Mouse (Mus musculus) thymus, adult 2 months (tissue): ENCODE data around the gene Lrrc45. TPM values are rescaled to one million over a fixed set of nuclear protein-coding genes. Genes with fewer than 3 reads are reported as not detected.

ENCODE experiments used
- DNase-seq: peaks from one replicate; pipeline ENCODE4 v3.0.0; 2021
- H3K27ac ChIP-seq: fragments of 200-500 bp; 2 replicates; pipeline ENCODE4 v1.5.1; 2012; ENCODE audit warnings: low read length, control low read depth; ENCODE audit not compliant: control insufficient read depth, insufficient read depth
- H3K27me3 ChIP-seq: fragments of 200-500 bp; 2 replicates; pipeline ENCODE4 v1.6.1; 2012; ENCODE audit warnings: mild to moderate bottlenecking, low read length, moderate library complexity, mixed read lengths; ENCODE audit not compliant: control insufficient read depth, insufficient read depth
- H3K36me3 ChIP-seq: fragments of 200-500 bp; 2 replicates; pipeline ENCODE4 v1.6.1; 2012; ENCODE audit warnings: mild to moderate bottlenecking, low read length, moderate library complexity; ENCODE audit not compliant: control insufficient read depth, insufficient read depth
- H3K4me1 ChIP-seq: fragments of 200-500 bp; replicated peaks from 2 replicates; pipeline ENCODE4 v1.6.1; 2012; ENCODE audit warnings: low read length; ENCODE audit not compliant: control insufficient read depth, insufficient read depth
- H3K4me3 ChIP-seq: fragments of 200-500 bp; 2 replicates; pipeline ENCODE4 v1.5.1; 2012; ENCODE audit warnings: mild to moderate bottlenecking, low read length, control low read depth, moderate library complexity; ENCODE audit not compliant: control insufficient read depth, insufficient read depth
- CTCF ChIP-seq: fragments of 200-500 bp; IDR thresholded peaks from 2 replicates; pipeline ENCODE4 v1.5.1; 2012; ENCODE audit warnings: mild to moderate bottlenecking, control low read depth, low read length, moderate library complexity, borderline replicate concordance; ENCODE audit not compliant: control insufficient read depth, poor library complexity, insufficient read depth; ENCODE audit errors: extremely low read depth
- POLR2A ChIP-seq: fragments of 200-500 bp; IDR thresholded peaks from 2 replicates; pipeline ENCODE4 v1.6.1; 2012; ENCODE audit warnings: mild to moderate bottlenecking, low read length, control low read depth, moderate library complexity; ENCODE audit not compliant: control insufficient read depth, poor library complexity, insufficient read depth; ENCODE audit errors: extremely low read depth
- WGBS: fragments of 180-500 bp; shearing (Covaris S2); methylation state at CpG from one replicate; pipeline ENCODE4 v1.1.7; 2018; 5-methylcytosine and 5-hydroxymethylcytosine counted together
- polyA plus RNA-seq: library from polyadenylated mRNA; depleted of rRNA; stranded (reverse); fragments of >200 nt; gene quantifications from 2 replicates; pipeline ENCODE4 v1.2.3, GENCODE M21; 2012

Gene Lrrc45
- polyA plus RNA-seq, 1 experiment: 77.3 TPM

DNA sequence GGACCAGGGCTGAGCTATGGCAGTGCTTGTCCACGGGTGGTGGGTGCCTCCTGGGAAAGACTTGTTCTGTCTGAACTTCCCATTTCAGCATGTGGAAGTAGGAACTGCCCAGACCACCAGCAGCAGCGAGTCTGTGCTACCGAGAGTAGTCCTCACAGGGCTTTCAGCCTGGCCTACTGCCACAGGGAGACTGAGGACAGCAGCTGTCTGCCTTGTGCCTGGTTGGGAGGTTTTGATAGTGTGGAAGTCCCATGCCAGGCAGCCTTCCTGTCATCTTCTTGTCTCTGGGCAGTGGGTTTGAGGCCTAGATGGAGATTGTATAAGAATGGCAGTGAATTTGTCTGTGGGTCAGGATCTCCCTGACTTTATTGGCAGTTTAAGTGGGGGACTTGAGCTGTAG, 24.4 kb upstream of the Lrrc45 start:
- Histone ChIP-seq H3K4me1 (no peaks in the 10 kb centered on the region), H3K4me3 (no peak overlapping the region), H3K36me3 (peaks cover 6% of the 10 kb centered on the region), H3K27ac (no peak overlapping the region), H3K27me3 (no peaks in the 10 kb centered on the region)
- TF ChIP-seq POLR2A: no peak
- no peak for TF ChIP-seq CTCF
- WGBS: 76% methylated on average over 3 of the region's 3 CpGs
- no peak for DNase-seq

DNA sequence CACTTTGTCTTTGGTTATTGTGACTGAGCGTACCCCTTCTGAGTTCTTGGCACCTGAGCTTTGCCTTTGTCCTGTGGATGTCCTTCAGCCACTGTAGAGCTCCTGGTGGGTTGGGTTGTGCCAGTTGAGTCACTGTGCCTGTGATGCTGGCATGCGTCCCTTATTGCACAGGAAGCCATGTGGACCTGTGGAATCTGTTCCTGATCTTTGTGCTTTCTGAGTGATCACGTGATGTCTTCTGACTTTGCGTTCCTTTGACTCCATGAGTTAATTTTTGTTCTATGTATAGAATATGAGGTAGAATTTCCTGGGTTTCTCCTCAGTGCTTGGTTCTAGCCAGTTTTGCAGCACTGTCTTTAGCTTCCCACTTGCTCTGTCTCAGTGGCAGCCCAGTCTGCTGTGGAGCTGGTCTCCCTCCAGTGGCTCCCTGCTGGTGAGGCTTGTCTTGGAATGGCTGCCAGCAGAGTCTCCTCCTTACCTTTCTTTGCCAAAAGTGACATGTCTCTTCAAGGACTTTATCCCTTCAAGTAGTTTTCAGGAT, 21.2 kb upstream of the Lrrc45 start:
- 90% methylated on average over 4 of the region's 4 CpGs for WGBS
- no peak overlapping the region for H3K27ac ChIP-seq
- TF ChIP-seq CTCF (no peak), POLR2A (no peak)
- H3K4me1 ChIP-seq: no peaks in the 10 kb centered on the region
- no peak overlapping the region for H3K4me3 ChIP-seq
- H3K27me3 ChIP-seq: no peaks in the 10 kb centered on the region
- no peak for DNase-seq
- H3K36me3 ChIP-seq: peaks cover 6% of the 10 kb centered on the region; the same call in 1 of the 2 replicates

DNA sequence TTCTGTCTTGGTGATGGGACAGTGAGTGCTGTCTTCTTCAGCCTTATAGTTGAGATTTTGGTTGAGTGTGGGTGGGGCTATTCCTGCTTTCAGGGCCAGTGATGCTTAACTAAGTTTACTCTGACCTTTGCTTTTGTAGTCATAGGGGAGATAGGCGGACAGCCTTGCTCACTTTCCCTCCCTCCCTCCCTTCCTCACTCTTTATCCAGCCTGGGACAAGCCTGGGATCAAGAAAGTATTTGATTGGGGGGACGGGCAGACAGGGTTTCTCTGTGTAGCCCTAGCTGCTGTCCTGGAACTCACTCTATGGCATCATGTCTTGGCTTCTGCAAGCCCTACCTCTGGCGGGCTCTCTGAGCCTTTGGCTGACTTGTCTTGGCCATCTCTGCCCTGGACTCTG, 20.3 kb upstream of the Lrrc45 start:
- 98% methylated on average over 3 of the region's 3 CpGs for WGBS
- H3K27ac ChIP-seq: no peak overlapping the region
- DNase-seq: no peak
- no peaks in the 10 kb centered on the region for H3K4me1 ChIP-seq
- no peak for TF ChIP-seq CTCF
- TF ChIP-seq POLR2A: no peak
- H3K36me3 ChIP-seq: peaks cover 6% of the 10 kb centered on the region; the same call in 1 of the 2 replicates
- H3K4me3 ChIP-seq: no peak overlapping the region
- H3K27me3 ChIP-seq: no peaks in the 10 kb centered on the region

DNA sequence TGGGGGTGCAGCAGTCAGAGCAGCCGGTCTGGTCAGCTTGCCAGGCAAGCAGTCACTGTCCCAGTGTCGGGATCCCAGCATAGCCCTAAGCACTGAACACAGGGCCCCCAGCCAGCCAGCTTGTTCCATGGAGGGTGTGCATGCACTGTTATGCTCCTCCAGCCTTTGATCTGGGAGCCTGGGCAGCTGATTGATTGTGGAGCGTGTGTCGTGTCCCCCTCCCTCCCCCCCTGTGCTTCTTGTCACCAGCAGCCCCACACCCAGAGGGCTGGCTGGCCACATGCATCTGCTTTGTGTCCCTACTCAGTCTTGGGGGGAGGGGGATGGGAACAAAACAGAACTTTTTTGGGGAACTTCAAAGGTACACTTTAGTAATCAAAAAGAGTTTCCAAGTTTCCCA, 18.5 kb upstream of the Lrrc45 start:
- DNase-seq: no peak
- TF ChIP-seq POLR2A (no peak), CTCF (no peak)
- Histone ChIP-seq H3K36me3 (no peaks in the 10 kb centered on the region), H3K27me3 (no peaks in the 10 kb centered on the region), H3K4me1 (no peaks in the 10 kb centered on the region), H3K4me3 (no peak overlapping the region), H3K27ac (no peak overlapping the region)
- WGBS: 97% methylated on average over 4 of the region's 4 CpGs

DNA sequence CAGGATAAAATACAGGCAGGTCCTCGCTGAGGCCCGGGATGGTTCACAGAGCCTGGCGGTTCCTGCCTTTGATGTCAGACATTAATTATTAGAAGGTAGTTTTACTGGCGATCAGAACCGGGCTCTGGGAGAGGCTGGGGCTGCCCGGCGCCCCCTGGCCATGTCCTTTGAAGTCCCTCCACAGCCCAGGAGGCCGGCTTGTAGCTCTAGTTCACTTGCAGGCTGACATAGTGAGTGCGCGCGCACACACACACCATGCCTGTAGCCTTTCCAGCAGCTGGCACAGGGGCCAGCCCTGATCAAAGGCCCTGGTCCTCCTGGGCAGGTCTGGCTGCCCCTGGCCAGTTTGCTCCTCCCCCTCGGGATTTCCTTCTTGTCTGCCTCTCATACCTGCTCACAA, 18.1 kb upstream of the Lrrc45 start:
- TF ChIP-seq CTCF: no peak
- no peak for TF ChIP-seq POLR2A
- WGBS: 98% methylated on average over 12 of the region's 12 CpGs
- no peak for DNase-seq
- no peaks in the 10 kb centered on the region for H3K27me3 ChIP-seq
- no peaks in the 10 kb centered on the region for H3K36me3 ChIP-seq
- no peaks in the 10 kb centered on the region for H3K4me1 ChIP-seq
- no peak overlapping the region for H3K27ac ChIP-seq
- H3K4me3 ChIP-seq: no peak overlapping the region

DNA sequence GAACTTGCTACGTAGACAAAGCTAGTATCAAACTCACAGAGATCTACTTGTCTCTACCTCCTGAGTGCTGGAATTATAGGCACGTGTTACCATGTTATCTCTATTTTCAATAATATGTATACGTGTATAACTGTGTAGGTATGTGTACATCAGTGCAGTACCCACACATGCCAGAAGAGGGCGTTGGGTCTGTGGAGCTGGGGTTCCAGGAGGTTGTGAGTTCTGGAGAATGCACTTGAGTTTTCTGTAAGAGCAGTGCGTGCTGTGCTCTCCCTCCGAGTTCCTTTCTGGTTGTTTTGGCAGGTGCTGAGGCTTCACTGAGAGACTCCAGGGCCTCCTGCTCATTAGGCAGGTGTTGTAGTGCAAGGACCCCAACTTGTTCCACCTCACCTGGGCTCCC, 17.2 kb upstream of the Lrrc45 start:
- DNase-seq: no peak
- no peaks in the 10 kb centered on the region for H3K27me3 ChIP-seq
- H3K27ac ChIP-seq: no peak overlapping the region
- no peaks in the 10 kb centered on the region for H3K4me1 ChIP-seq
- peaks cover 5% of the 10 kb centered on the region for H3K36me3 ChIP-seq
- 97% methylated on average over 6 of the region's 6 CpGs for WGBS
- TF ChIP-seq CTCF (no peak), POLR2A (no peak)
- no peak overlapping the region for H3K4me3 ChIP-seq

DNA sequence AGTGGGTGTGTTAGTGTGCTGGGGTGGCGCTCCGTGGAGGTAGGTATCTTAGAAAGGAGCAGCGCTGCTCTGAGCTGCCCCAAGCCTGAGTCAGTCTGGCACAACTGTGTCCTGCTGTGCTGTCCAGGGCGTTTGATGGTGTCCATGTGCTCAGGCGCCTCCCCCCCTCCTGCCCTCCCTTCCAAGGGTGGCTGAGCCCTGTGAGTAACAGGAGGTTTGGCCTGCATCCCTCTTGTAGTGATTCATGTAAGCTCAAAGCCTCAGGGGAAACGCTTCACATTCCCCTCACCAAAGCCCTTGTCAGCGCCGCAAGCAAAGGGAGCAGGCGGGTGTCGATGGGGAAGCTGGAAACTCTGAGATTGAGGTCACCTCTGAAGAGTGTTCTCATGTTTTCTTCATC, 16.0 kb upstream of the Lrrc45 start:
- Histone ChIP-seq H3K27me3 (no peaks in the 10 kb centered on the region), H3K4me3 (no peak overlapping the region), H3K27ac (no peak overlapping the region), H3K4me1 (no peaks in the 10 kb centered on the region), H3K36me3 (peaks cover 7% of the 10 kb centered on the region)
- TF ChIP-seq CTCF (no peak), POLR2A (no peak)
- no peak for DNase-seq
- 91% methylated on average over 10 of the region's 10 CpGs for WGBS
